Mouse (Mus musculus): ENCODE results near the gene Cnnm3.

GRCm38 (mm10) chr1:36564101-36564500, 52.4 kb downstream of the Cnnm3 start:
- TF ChIP-seq CTCF (IDR thresholded peaks at IDR 0.05) (no peak), POLR2A (IDR thresholded peaks at IDR 0.05; ENCODE audit: insufficient read depth, low read depth, low read length) (no peak)
